Comparison of ENCODE assay signal across 8 mouse cellular contexts in the genomic region with DNA sequence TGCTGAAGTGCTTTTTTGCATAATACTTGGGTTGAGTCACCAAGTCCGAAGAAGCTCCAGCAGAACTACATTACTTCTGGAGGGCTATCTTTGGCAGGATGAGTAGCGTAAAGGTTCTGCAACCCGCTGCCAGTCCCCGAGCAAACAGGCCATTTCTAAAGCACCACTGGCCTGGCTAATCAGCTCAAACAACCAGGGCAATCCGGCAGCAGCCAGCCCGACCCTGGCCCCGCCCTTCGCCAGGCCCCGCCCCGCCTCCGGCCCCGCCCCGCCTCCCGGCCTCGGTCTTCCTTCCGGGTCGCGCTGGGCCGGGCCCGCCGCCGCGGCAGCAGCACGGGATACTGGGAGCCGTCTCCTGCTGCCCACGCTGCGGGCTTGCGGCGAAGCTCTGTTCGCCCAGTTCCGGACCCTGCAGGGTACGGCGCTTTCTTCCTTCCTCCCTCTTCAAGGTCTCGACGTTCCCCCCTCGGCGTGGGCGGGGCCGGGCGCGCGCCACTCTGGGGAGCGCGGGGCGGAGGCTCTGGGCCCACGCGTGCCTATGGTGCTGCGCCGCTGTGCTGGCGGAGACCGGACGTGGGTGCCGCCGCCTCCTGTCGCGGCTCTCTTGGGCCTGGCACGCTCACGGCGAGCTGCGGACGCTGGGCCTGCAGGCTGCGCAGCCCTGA. TPM values are rescaled to one million over a fixed set of nuclear protein-coding genes. Genes with fewer than 3 reads are reported as not detected.
DNase-seq lines count a peak whose midpoint lies in the region; ATAC-seq lines count a peak whose summit lies in the region.

A gene (plus strand): TSS at position 278 of the 665 bp plus-strand sequence.

- no peaks in the 10 kb centered on the region for H3K27me3 ChIP-seq in hindbrain, embryonic 16.5 days (replicated peaks; ENCODE audit: control insufficient read depth, insufficient read depth, low read length)

- peaks cover 8% of the 10 kb centered on the region for H3K4me1 ChIP-seq in hindbrain, embryonic 16.5 days (ENCODE audit: control insufficient read depth, insufficient read depth, low read depth, low read length)

- peak; percentile 89 for DNase-seq in T-cell, adult 2 months (ENCODE audit: low spot score)
- DNase-seq in cerebellum, postnatal 36 days: peak; percentile 77 to 80
- peak; percentile 75 for DNase-seq in gastrocnemius, adult 18-20 months (ENCODE audit: low spot score)
- DNase-seq in left cerebral cortex, adult 18-20 months (ENCODE audit: low spot score in 2 of 2): peak; percentile 78 to 88
- peak; percentile 89 for DNase-seq in right cerebral cortex, adult 18-20 months
- peak; percentile 26 for DNase-seq in urinary bladder, postnatal 10 days (ENCODE audit: low spot score)

- H3K79me2 ChIP-seq in macrophage (ENCODE audit: inconsistent target): peaks cover 43% of the 10 kb centered on the region

- peak within 1 kb of the TSS; percentile 74 for H3K4me2 ChIP-seq in hindbrain, embryonic 16.5 days (ENCODE audit: low read length)

- peak within 1 kb of the TSS; percentile 87 for H3K27ac ChIP-seq in hindbrain, embryonic 16.5 days (ENCODE audit: low read depth, low read length)
- peak within 1 kb of the TSS; percentile 88 for H3K27ac ChIP-seq in macrophage

- H3K9ac ChIP-seq in hindbrain, embryonic 16.5 days (ENCODE audit: low read depth, low read length): peak within 1 kb of the TSS; percentile 76

- under 1% methylated on average over 27 of the region's 62 CpGs for WGBS in hindbrain, embryonic 16.5 days
- under 1% methylated on average over 55 of the region's 62 CpGs for WGBS in macrophage (ENCODE audit: missing documents)

- ATAC-seq in hindbrain, embryonic 16.5 days: peak; percentile 98

- peak within 1 kb of the TSS; percentile 60 for H3K4me3 ChIP-seq in hindbrain, embryonic 16.5 days (ENCODE audit: low read length)
- H3K4me3 ChIP-seq in macrophage (ENCODE audit: inconsistent target): peak within 1 kb of the TSS; percentile 54

- peaks cover 3% of the 10 kb centered on the region; the same call in 1 of the 2 replicates for H3K9me3 ChIP-seq in hindbrain, embryonic 16.5 days (ENCODE audit: control insufficient read depth, low read length)

- H3K36me3 ChIP-seq in hindbrain, embryonic 16.5 days (ENCODE audit: control insufficient read depth, insufficient read depth, low read length): no peaks in the 10 kb centered on the region
- no peaks in the 10 kb centered on the region for H3K36me3 ChIP-seq in macrophage (ENCODE audit: inconsistent target)

RNA-seq across cellular contexts. Expression of the gene that starts here (rescaled TPM):
- total RNA-seq in gastrocnemius, adult 18-20 months (2021): 10 to 100 TPM; 22.1 to 27.6 TPM
- 17.9 and 19.3 TPM in 2 replicates for polyA plus RNA-seq in hindbrain, embryonic 16.5 days (2015; fragmentation: Nextera tagmentation; extraction: Ambion mirVana)
- total RNA-seq in left cerebral cortex, adult 18-20 months (2021): 10 to 100 TPM; 15.9 to 18.6 TPM
- 10 to 100 TPM in 23 of 26 experiments, 1 to 10 TPM in 3; 4.4 to 33.5 (median 26.9) TPM for total RNA-seq in macrophage (2018; cell fraction: chromatin; rRNA removed)
- 10 to 100 TPM in 18 of 26 experiments, 1 to 10 TPM in 8; 4.9 to 13.6 (median 11.0) TPM for total RNA-seq in macrophage (2018; cell fraction: cytosol; rRNA removed)
- 10 to 100 TPM in 24 of 26 experiments, 1 to 10 TPM in 2; 7.8 to 34.3 (median 26.1) TPM for total RNA-seq in macrophage (2018; cell fraction: nucleus; rRNA removed)
- polyA plus RNA-seq in macrophage (2018): 7.4 to 14.2 TPM (median 10.8 TPM) in 3 replicates

Comparison
In these comparisons a context has a peak if more than half of its experiments do, and no peak if none do; other contexts are left out.
1. Peak in every context shown above with its lines: DNase-seq, ATAC-seq, H3K4me3 ChIP-seq and H3K27ac ChIP-seq.
2. DNase-seq: peak in every context shown above with its lines; median percentile 89 in T-cell, adult 2 months; 89 in right cerebral cortex, adult 18-20 months; 83 in left cerebral cortex, adult 18-20 months; 78 in cerebellum, postnatal 36 days; 75 in gastrocnemius, adult 18-20 months; 26 in urinary bladder, postnatal 10 days.